Mouse (Mus musculus) lung, adult 2 months (tissue): ENCODE measurements around the gene Lsm3.
A peak's percentile ranks its signal among the peaks of the same experiment; 100 is the strongest.

Experiments
- CTCF ChIP-seq: fragments of 200-500 bp; IDR thresholded peaks from 2 replicates; pipeline ENCODE4 v1.5.1; 2011; ENCODE audit warnings: mild to moderate bottlenecking, low read length, control low read depth; ENCODE audit not compliant: insufficient read depth
- POLR2A ChIP-seq: fragments of 200-500 bp; IDR thresholded peaks from 2 replicates; pipeline ENCODE4 v1.6.1; 2011; ENCODE audit warnings: low read depth, mild to moderate bottlenecking, control low read depth, low read length, borderline replicate concordance; ENCODE audit errors: extremely low read depth

GRCm38 (mm10) chr6:91489872-91490271 lies 25.9 kb upstream of the Lsm3 start:
- TF ChIP-seq POLR2A (peak; percentile 12; the same call in 1 of the 2 replicates), CTCF (no peak)
